Mouse (Mus musculus): ENCODE results near the gene Nrxn2.

- no peak for TF ChIP-seq CTCF (IDR thresholded peaks at IDR 0.05; ENCODE audit: low read depth, low read length)
- no peak for TF ChIP-seq EP300 (IDR thresholded peaks at IDR 0.05; ENCODE audit: insufficient read depth, low read depth, low read length)
- no peak for TF ChIP-seq POLR2A (IDR thresholded peaks at IDR 0.05; ENCODE audit: insufficient read depth, low read length)
Measured at GRCm38 (mm10) chr19:6403869-6404268, 14.7 kb upstream of the Nrxn2 start.

Data from ES-Bruce4 (cell line).